Mouse (Mus musculus) C2C12 (cell line): ENCODE results near the gene Calcoco2.

ENCODE experiments used
- CEBPB ChIP-seq: IDR thresholded peaks from one replicate; pipeline ENCODE4 v1.6.1; 2011; ENCODE audit warnings: low read depth, mild to moderate bottlenecking, control low read depth, moderate library complexity
- CTCF ChIP-seq: IDR thresholded peaks from one replicate; pipeline ENCODE4 v1.5.1; 2011; ENCODE audit not compliant: control insufficient read depth, insufficient read depth, insufficient read length
- FOSL1 ChIP-seq: IDR thresholded peaks from one replicate; pipeline ENCODE4 v1.8.0; 2011; ENCODE audit warnings: mild to moderate bottlenecking, low read length; ENCODE audit not compliant: poor library complexity, insufficient read depth, severe bottlenecking
- MYOD1 ChIP-seq: IDR thresholded peaks from one replicate; pipeline ENCODE4 v1.6.1; 2011; ENCODE audit warnings: low read depth; ENCODE audit not compliant: control insufficient read depth, insufficient read length
- MYOG ChIP-seq: IDR thresholded peaks from one replicate; pipeline ENCODE4 v1.6.1; 2011; ENCODE audit not compliant: control insufficient read depth, insufficient read length; ENCODE audit errors: extremely low read depth
- USF1 ChIP-seq: IDR thresholded peaks from one replicate; pipeline ENCODE4 v1.6.1; 2011; ENCODE audit warnings: low read depth, mild to moderate bottlenecking, control low read depth, moderate library complexity

- TF ChIP-seq MYOG (no peak), CTCF (peak; percentile 88), USF1 (no peak), MYOD1 (no peak), CEBPB (no peak), FOSL1 (no peak)
These were observed 18.4 kb downstream of the Calcoco2 start for GRCm38 (mm10) chr11:96093361-96093760.
